Mouse (Mus musculus) T-helper 17 cell (primary cell): ENCODE measurements at regions not wholly inside any gene's neighbourhood (a gene's known extent, or its start where the extent isn't known, plus 50 kb on each side); places are given as distances from the start of the nearest gene placed in this dataset.

Experiments used
- in situ Hi-C, 2 experiments: fragments of 300-600 bp; cut with MboI, MseI; formaldehyde crosslinking; loops; 1 replicate in 1 of 2; 2 replicates in 1 of 2; pipeline ENCODE4 v1.15.1; 2025; ENCODE audit warnings: high pct_unique_total_duplicates in 2 of 2

GRCm38 (mm10) chr5:39050512-39050911, 173.9 kb upstream of the Clnk start:
- in situ Hi-C loops = no loop called here

DNA sequence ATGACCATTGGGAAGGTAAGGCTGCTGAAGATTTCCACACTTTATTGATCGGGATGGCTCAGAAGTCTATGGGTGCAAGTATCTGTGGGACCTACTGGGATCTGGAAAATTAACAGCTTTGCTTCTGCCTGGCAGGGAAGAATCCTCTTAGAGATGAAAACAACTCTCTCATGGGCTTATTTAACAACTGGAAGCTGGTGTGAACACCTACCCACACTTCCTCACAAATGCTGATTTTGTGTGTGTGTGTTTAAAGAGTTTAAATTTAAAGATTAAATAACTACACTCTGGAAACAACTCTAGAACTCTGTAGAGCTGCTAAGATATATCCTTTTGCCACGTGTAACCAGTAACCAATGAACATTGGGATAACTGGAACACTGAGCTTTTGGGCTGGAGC, 172.5 kb upstream of the Clnk start:
- in situ Hi-C loops = no loop called here

GRCm38 (mm10) chr5:39040467-39040866, 163.9 kb upstream of the Clnk start:
- in situ Hi-C loops = no loop called here

DNA sequence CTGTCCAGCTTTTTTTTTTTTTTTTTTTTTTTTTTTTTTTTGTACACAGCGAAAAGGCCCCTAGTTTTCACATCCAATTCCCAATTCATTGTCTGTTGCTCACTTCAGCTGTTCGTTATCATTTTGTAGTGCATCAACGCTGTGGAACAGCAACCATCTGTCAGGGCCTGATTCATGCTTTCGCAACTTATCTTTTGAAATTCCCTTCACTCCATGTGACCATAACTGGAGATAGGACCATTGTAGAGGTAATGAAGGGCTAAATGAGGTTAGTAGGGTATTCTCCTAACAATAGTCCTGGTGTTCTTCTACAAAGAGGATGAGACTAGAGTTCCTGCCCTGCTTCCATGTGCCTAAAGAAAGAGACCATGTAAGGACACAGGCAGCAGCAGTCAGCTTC, 146.6 kb upstream of the Clnk start:
- in situ Hi-C loops = no loop called here

DNA sequence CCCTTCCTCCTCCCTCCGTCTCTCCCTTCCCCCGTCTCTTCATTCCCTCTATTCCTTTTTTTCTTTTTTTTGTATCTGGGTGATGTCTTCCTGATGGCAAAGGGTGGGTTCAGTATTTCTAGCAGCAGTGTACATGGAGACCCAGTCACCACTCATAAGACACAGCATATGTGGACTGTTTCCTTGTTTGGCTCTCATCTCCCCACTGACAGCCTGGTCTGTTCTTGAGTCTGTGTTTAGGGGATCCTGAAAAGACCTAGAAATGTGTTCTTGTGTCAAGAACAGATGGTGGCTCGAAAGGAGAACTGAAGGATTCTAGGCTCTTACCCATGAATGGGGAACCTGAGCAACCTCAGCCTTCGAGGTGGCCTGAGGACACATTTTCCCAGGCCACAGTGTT, 124.0 kb upstream of the Clnk start:
- in situ Hi-C loops = no loop called here

DNA sequence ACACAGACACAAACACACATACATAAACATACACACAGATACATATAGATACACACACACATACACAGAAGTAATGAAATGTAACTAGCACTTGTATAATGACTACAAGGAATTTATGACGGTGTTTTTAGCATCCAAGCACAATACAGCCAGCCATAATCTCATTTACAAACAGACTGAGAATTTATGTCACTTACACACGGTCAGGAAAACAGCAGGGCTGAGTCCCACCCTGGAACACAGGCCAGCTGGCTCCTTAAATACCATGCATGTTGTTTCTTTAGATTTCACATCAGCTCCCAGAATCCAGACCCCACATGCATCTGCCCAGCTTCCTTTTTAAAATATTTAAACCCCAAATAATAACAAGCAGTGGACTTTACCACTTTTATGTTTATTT, 123.1 kb upstream of the Clnk start:
- in situ Hi-C loops = no loop called here

DNA sequence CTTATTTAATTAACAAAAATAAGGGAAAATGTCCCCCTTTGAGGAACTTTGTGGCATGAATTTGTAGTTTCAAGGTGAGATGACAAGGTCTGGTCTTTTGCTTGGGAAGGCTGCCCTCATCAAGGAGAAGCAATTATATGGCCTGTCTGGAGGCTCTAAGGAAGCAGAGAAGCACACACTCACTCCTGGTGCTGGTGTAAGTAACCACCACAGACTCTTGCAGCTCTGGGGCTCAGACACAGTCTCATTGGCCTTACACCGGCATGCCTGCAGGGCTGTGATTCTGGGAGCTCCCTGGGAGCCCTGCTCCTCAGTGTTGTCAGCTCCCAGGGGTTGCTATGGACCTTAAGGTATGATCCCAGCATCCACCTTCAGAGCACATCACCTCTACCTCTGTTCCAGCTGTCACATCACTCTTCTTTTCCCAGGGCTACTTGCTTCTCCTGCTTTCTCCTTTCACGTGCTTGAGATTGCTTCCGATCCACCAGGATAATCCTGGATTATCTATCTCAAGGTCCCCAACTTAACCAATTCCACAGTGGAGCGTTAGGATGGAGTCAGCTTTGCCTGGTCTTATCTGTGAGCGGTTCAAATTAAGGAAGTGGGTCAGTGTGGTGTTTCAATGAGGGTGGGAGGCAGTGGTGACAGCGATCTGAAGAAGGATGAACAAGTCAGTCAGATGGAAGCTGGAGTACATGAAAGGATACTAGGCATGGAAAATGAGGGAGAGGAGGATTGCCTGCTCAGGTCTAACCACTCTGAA, 96.0 kb upstream of the Clnk start:
- in situ Hi-C loops = no loop called here

GRCm38 (mm10) chr5:38970497-38970896, 93.9 kb upstream of the Clnk start:
- in situ Hi-C loops = no loop called here

DNA sequence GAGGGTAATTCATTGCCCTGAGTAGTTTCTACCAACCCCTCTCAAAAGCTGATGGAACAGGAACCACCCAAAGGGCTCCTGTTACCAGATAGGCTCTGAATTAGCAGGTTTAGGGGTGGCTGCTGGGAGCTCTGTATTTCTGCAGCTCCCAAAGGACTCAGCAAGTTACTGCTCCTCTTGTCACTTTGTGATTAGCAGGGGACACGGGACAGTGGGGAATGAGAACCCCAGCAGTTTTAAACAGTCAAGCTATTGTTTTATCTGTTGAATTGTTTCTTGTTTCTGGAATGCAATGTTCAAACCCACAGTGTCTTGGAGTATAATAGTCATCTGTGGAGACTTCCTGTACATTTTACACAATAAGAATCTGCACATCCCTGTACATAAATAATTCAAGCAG, 90.4 kb upstream of the Clnk start:
- in situ Hi-C loops = no loop called here

GRCm38 (mm10) chr5:38964445-38964844, 87.8 kb upstream of the Clnk start:
- in situ Hi-C loops = no loop called here

GRCm38 (mm10) chr5:38950520-38951288, 74.1 kb upstream of the Clnk start:
- in situ Hi-C loops = no loop called here

- in situ Hi-C loops = loop anchor here in 1 of 2 experiments (10.0 kb wide), 1 partner anchor 1491 kb away; no protein-coding TSS in a partner anchor
These were observed 69.5 kb upstream of the Clnk start for GRCm38 (mm10) chr5:38945903-38946686.

DNA sequence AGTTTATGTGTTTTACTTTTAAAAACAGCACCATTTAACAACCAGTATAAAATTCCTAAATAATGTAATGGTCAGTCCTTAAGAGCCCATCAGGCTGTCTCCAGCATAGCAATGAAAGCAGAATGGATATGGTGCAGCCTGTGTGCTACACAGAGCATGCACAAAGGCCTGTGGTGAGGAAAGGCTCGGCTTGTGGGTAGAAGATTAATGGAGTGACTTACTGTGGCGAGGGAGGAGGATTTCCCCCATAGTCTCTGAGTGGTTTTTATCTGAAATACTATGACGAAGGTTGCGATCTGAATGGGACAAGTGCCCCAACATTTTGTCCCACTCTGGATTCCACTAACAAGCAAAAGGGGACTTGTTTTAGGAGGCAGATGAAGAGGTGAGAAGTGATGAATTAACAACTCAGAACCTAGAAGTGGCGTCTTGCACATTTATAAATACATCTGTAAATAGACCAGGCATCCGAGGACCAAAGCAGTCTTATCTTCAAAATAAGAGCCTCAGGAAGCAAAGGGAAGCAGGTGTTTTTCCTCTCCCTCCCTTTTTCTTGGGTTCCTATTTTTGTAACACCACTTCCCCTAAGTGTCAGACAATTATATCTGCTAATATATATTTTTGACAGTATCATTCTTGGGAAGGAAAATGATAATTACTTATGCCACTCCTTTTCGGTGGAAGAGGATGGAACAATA, 55.9 kb upstream of the Clnk start:
- in situ Hi-C loops = no loop called here

DNA sequence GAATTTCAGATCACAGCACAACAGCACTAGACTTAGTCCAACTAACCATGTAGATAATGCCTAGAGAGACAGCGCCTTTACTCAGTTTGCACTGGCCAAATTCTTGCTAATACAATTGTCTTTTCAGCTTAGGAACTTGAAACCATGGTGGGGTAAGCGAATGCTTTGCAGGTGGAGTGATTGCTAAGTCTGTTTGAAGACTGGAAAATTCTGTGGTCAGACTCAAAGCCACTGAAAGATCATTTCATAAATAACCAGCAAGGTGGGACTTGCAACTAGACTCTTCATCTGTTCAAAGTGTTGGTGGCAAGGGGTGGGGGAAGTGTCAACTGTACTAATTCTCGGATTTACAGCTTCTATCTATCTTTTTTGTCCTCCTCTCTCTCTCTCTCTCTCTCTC, 50.4 kb upstream of the Clnk start:
- in situ Hi-C loops = no loop called here
